Mouse (Mus musculus): ENCODE data around the gene Necab2. TPM values are rescaled to one million over a fixed set of nuclear protein-coding genes. Genes with fewer than 3 reads are reported as not detected.

The Necab2 gene
- 0.55 and 0.78 TPM in 2 replicates for polyA plus RNA-seq (2012; rRNA removed)

GRCm38 (mm10) chr8:119446211-119446989 lies at the start of gene Necab2:
Gene Necab2, plus strand, starts transcription at chr8:119446719.

GRCm38 (mm10) chr8:119433582-119434174 lies 12.8 kb upstream of the Necab2 start, which contains the start of gene Osgin1:
Gene Osgin1, plus strand, starts transcription at chr8:119434124.

GRCm38 (mm10) chr8:119501598-119501997 lies 55.1 kb downstream of the Necab2 start, which contains the start of gene Slc38a8:
Gene Slc38a8, minus strand, starts transcription at chr8:119501698.

Other genes starting within 250 kb of the Necab2 start
- gene Hsbp1, start 102.2 kb upstream of the Necab2 start, polyA plus RNA-seq (2012; rRNA removed), result 14.9 and 16.1 TPM in 2 replicates
- gene Mlycd, start 51.8 kb upstream of the Necab2 start, polyA plus RNA-seq (2012; rRNA removed), result 29.8 and 46.8 TPM in 2 replicates
- gene Osgin1, start 12.6 kb upstream of the Necab2 start, polyA plus RNA-seq (2012; rRNA removed), result 44.6 and 57.7 TPM in 2 replicates
- gene Slc38a8, start 55.0 kb downstream of the Necab2 start, polyA plus RNA-seq (2012; rRNA removed), result 0.02 TPM in 1 of 2 replicates, not detected in the other
- gene Mbtps1, start 112.0 kb downstream of the Necab2 start, polyA plus RNA-seq (2012; rRNA removed), result 28.2 and 30.5 TPM in 2 replicates
- 10.3 and 12.2 TPM in 2 replicates for gene Hsdl1, start 128.5 kb downstream of the Necab2 start, polyA plus RNA-seq (2012; rRNA removed)
- gene Dnaaf1, start 128.5 kb downstream of the Necab2 start, polyA plus RNA-seq (2012; rRNA removed), result 0.16 and 0.30 TPM in 2 replicates
- 13.6 and 15.8 TPM in 2 replicates for gene Taf1c, start 158.5 kb downstream of the Necab2 start, polyA plus RNA-seq (2012; rRNA removed)
- gene Adad2, start 166.0 kb downstream of the Necab2 start, polyA plus RNA-seq (2012; rRNA removed), result 0.03 and 0.12 TPM in 2 replicates
- 1.7 and 2.3 TPM in 2 replicates for gene Kcng4, start 189.0 kb downstream of the Necab2 start, polyA plus RNA-seq (2012; rRNA removed)
- 36.3 and 54.8 TPM in 2 replicates for gene Wfdc1, start 219.6 kb downstream of the Necab2 start, polyA plus RNA-seq (2012; rRNA removed)

All from stomach, adult 2 months (tissue).